Mouse (Mus musculus): ENCODE results near the gene Ubxn10. TPM values are rescaled to one million over a fixed set of nuclear protein-coding genes. Genes with fewer than 3 reads are reported as not detected.

Gene Ubxn10
- total RNA-seq, 1 experiment from 2014 or later, result 1.1 TPM

Other genes starting within 250 kb of the Ubxn10 start
- gene Vwa5b1, start 101.3 kb downstream of the Ubxn10 start, total RNA-seq (2021), result not detected in 2 replicates
- gene Pla2g2c, start 12.4 kb downstream of the Ubxn10 start, total RNA-seq (2021), result 0.24 TPM in 1 of 2 replicates, not detected in the other
- gene Pla2g2f, start 20.5 kb upstream of the Ubxn10 start, total RNA-seq (2021), result 19.2 and 21.7 TPM in 2 replicates
- gene Pla2g2d, start 38.6 kb upstream of the Ubxn10 start, total RNA-seq (2021), result 2.2 and 2.8 TPM in 2 replicates
- 10.5 and 17.1 TPM in 2 replicates for gene Pla2g5, start 126.3 kb upstream of the Ubxn10 start, total RNA-seq (2021)
- not detected in 2 replicates for gene Gm13030, start 136.8 kb upstream of the Ubxn10 start, total RNA-seq (2021)
- 1.5 TPM in 1 of 2 replicates, not detected in the other for gene Pla2g2e, start 140.8 kb upstream of the Ubxn10 start, total RNA-seq (2021)
- gene Otud3, start 176.8 kb upstream of the Ubxn10 start, total RNA-seq (2021), result 11.7 and 13.5 TPM in 2 replicates
- gene Rnf186, start 229.9 kb upstream of the Ubxn10 start, total RNA-seq (2021), result not detected in 2 replicates
- 16.0 and 16.7 TPM in 2 replicates for gene Tmco4, start 235.7 kb upstream of the Ubxn10 start, total RNA-seq (2021)